In the genomic region with DNA sequence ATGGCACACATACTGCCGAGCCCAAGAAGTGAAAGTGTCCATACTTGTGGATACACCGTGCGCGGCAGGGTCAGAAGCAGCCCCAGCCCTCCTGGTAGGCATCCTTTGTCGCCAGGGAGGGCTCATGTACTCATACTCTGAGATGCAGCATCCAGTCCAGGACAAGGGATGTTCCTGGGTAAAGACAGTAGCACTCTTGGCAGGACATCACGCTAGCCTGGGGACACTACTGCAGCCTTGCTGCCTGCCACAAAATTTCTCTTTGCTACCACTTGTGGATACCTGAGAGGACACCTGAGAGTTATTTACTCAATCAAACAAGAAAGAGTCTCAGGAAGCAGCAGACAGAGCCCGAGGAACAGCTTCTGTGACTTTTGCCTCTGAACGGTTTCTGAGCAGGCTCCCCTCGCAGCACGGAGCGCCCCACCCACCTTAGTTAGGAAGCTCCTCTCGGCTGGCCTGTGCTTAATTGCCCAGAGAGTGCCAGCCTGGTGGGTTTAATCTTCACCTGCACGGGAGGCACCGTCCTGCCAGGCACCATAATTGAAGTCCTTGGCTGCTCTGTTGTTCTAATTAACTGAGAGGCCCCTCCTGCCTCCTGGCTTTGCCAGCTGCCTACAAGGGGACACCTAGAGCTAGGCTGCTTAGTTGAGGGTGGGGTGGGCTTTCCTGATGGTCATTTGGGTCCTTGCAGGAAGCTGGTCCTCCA, we compare ENCODE assay signal across 23 mouse cellular contexts. TPM values are rescaled to one million over a fixed set of nuclear protein-coding genes. Genes with fewer than 3 reads are reported as not detected.
DNase-seq lines count a peak whose midpoint lies in the region; ATAC-seq and TF ChIP-seq lines count a peak whose summit lies in the region.
"Had no signal": no experiment of that assay in that cellular context is flagged by ENCODE, and none has a peak within 500 bp of the region (broad histone marks: within the 10 kb centered on the region; RNA-seq: fewer than 3 reads in every experiment).

No protein-coding gene starts in this region.

- TF ChIP-seq CTCF in layer of hippocampus, adult 2 months (conservative IDR thresholded peaks at IDR 0.05), result no peak

- H3K9ac ChIP-seq in neural tube, embryonic 13.5 days, result 0 out of 2 replicates have a peak overlapping the region, but pooled peaks have one; percentile 22
- no peak overlapping the region for H3K9ac ChIP-seq in neural tube, embryonic 15.5 days (replicated peaks)
- H3K9ac ChIP-seq: forebrain, embryonic 13.5 days; forebrain, postnatal 0 days; heart, embryonic 12.5 days; hindbrain, embryonic 15.5 days had no signal

- 57% methylated on average over 14 of the region's 14 CpGs for WGBS in neural tube, embryonic 13.5 days
- WGBS in neural tube, embryonic 15.5 days, result 49% methylated on average over 14 of the region's 14 CpGs

- no peak overlapping the region for H3K4me2 ChIP-seq in neural tube, embryonic 13.5 days
- no peak overlapping the region for H3K4me2 ChIP-seq in neural tube, embryonic 15.5 days
- H3K4me2 ChIP-seq: forebrain, embryonic 13.5 days; heart, embryonic 12.5 days; hindbrain, embryonic 15.5 days had no signal

- H3K36me3 ChIP-seq in neural tube, embryonic 13.5 days, result no peaks in the 10 kb centered on the region
- no peaks in the 10 kb centered on the region for H3K36me3 ChIP-seq in neural tube, embryonic 15.5 days
- H3K36me3 ChIP-seq: embryonic facial prominence, embryonic 10.5 days; G1E; heart, embryonic 12.5 days; hindbrain, embryonic 10.5 days; hindbrain, embryonic 15.5 days had no signal

- peak; percentile 40 to 54 for DNase-seq in cerebellum, adult 18-20 months
- DNase-seq in cerebellum, postnatal 4 days (ENCODE audit: low spot score in 2 of 2), result no peak
- peak; percentile 72 to 81 for DNase-seq in cerebellum, postnatal 10 days
- no peak for DNase-seq in cerebellum, postnatal 36 days
- no peak for DNase-seq in layer of hippocampus, adult 2 months (ENCODE audit: low spot score in 2 of 2)
- DNase-seq in layer of hippocampus, postnatal 10 days (ENCODE audit: low spot score in 2 of 2), result no peak
- DNase-seq: adrenal gland, adult 8-10 months; adrenal gland, postnatal 36 days; B cell, adult 2 months; forebrain, postnatal 0 days; gastrocnemius, postnatal 14 days; heart, adult 2 months had no signal

- no peak for ATAC-seq in neural tube, embryonic 13.5 days (ENCODE audit: low read depth)
- no peak; the same call in 1 of the 2 replicates for ATAC-seq in neural tube, embryonic 15.5 days (ENCODE audit: low FRiP score)
- ATAC-seq: CD4-positive, CD25-positive, alpha-beta regulatory T cell, adult 4 months; forebrain, embryonic 13.5 days; forebrain, postnatal 0 days; inflammation-experienced regulatory T-cells, adult 6 months; intestine, postnatal 0 days had no signal

- no peaks in the 10 kb centered on the region for H3K27me3 ChIP-seq in neural tube, embryonic 13.5 days
- no peaks in the 10 kb centered on the region for H3K27me3 ChIP-seq in neural tube, embryonic 15.5 days (replicated peaks)
- H3K27me3 ChIP-seq: forebrain, embryonic 13.5 days; hindbrain, embryonic 15.5 days had no signal

- H3K4me1 ChIP-seq in neural tube, embryonic 13.5 days (replicated peaks), result peaks cover 35% of the 10 kb centered on the region
- peaks cover 38% of the 10 kb centered on the region for H3K4me1 ChIP-seq in neural tube, embryonic 15.5 days
- H3K4me1 ChIP-seq: heart, embryonic 12.5 days had no signal

- peak overlapping the region; percentile 52; the same call in 1 of the 2 replicates for H3K27ac ChIP-seq in layer of hippocampus, adult 2 months
- peak overlapping the region; percentile 54 for H3K27ac ChIP-seq in neural tube, embryonic 13.5 days (replicated peaks)
- H3K27ac ChIP-seq in neural tube, embryonic 15.5 days (replicated peaks), result no peak overlapping the region
- H3K27ac ChIP-seq: embryonic facial prominence, embryonic 10.5 days; forebrain, embryonic 13.5 days; heart, adult 2 months; hindbrain, embryonic 10.5 days; hindbrain, embryonic 15.5 days had no signal

- H3K4me3 ChIP-seq in layer of hippocampus, adult 2 months, result no peak overlapping the region
- no peak overlapping the region for H3K4me3 ChIP-seq in neural tube, embryonic 13.5 days
- no peak overlapping the region for H3K4me3 ChIP-seq in neural tube, embryonic 15.5 days (replicated peaks)
- H3K4me3 ChIP-seq: embryonic facial prominence, embryonic 10.5 days; forebrain, embryonic 13.5 days; heart, adult 2 months; heart, embryonic 12.5 days; hindbrain, embryonic 10.5 days; hindbrain, embryonic 15.5 days had no signal

- no peaks in the 10 kb centered on the region for H3K9me3 ChIP-seq in neural tube, embryonic 13.5 days
- no peaks in the 10 kb centered on the region for H3K9me3 ChIP-seq in neural tube, embryonic 15.5 days (replicated peaks)
- H3K9me3 ChIP-seq: embryonic facial prominence, embryonic 10.5 days; forebrain, embryonic 13.5 days; G1E; heart, embryonic 12.5 days; hindbrain, embryonic 10.5 days; hindbrain, embryonic 15.5 days had no signal

RNA-seq across cellular contexts. Expression of a gene that starts 44.4 kb away (rescaled TPM):
- 100 to 1,000 TPM; 375 to 387 TPM for total RNA-seq in layer of hippocampus, adult 2 months (2021)
- total RNA-seq in layer of hippocampus, postnatal 10 days (2021), result 100 to 1,000 TPM; 298 to 304 TPM
- polyA plus RNA-seq in neural tube, embryonic 13.5 days (2015; fragmentation: Nextera tagmentation; extraction: Ambion mirVana), result 43.1 and 44.8 TPM in 2 replicates
- polyA plus RNA-seq in neural tube, embryonic 15.5 days (2015; fragmentation: Nextera tagmentation; extraction: Ambion mirVana), result 56.3 and 72.9 TPM in 2 replicates
- polyA plus RNA-seq: CD4-positive, CD25-positive, alpha-beta regulatory T cell, adult 4 months; G1E had no signal

Comparison
In these comparisons a context has a peak if more than half of its experiments do, and no peak if none do; other contexts are left out.
1. DNase-seq: peak in cerebellum, adult 18-20 months (2 of 2) and cerebellum, postnatal 10 days (2 of 2); none in cerebellum, postnatal 4 days (0 of 2), cerebellum, postnatal 36 days (0 of 2), layer of hippocampus, adult 2 months (0 of 2) and layer of hippocampus, postnatal 10 days (0 of 2).